Mouse (Mus musculus) thymus, postnatal 36 days (tissue): ENCODE data around the gene Epb41l4b.

Source experiments
- DNase-seq, 2 experiments: peaks; one replicate each; pipeline ENCODE4 v3.0.0; 2022; ENCODE audit warnings: mixed read lengths in 2 of 2

Gene Epb41l4b

GRCm38 (mm10) chr4:57143026-57143937, at the start of gene Epb41l4b:
TSS of gene Epb41l4b (minus strand) at chr4:57143437.
- peak; percentile 86 to 88 for DNase-seq

- no peak for DNase-seq
These were observed 48.5 kb upstream of the Epb41l4b start for GRCm38 (mm10) chr4:57191543-57192283.

- DNase-seq: no peak
These were observed 46.6 kb upstream of the Epb41l4b start for GRCm38 (mm10) chr4:57189881-57190280.

DNA sequence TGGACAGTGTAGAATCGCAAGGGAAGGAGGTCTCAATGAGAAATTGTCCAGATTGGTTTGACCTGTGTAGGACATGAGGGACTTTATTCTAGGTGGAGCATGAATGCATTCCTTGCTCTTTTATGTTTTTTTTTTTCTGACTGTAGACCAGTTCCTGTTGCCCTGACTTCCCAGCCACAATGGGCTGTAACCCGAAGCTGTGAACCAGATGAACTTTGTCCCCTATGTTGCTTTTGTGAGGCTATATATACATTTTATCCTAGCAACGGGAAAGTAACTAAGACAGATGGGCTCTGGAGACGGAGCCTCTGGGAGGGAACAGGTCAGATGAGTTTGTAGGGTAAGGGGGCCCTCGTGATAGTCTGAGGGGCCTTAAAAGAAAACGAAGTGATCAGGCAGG, 42.8 kb upstream of the Epb41l4b start:
- no peak for DNase-seq

DNA sequence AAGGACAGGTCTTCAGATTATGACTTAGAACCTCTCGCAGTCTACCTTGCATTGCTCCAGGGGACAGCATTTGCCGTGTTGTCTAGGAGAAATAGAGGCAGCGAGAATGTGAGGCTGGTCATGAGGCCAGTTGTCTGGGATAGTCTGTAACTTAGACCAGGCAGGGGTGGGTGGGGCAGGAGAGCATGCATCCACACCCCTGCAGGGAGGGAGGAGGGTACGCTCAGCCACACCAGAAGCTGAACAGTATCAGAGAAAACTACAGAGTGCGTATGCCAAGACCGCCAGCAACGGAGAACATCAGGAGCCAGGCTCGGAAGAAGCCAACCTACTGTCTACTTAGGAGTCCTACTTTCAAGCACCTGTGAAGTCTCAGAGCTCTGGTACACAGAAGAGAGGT, 42.2 kb upstream of the Epb41l4b start:
- DNase-seq: no peak

DNA sequence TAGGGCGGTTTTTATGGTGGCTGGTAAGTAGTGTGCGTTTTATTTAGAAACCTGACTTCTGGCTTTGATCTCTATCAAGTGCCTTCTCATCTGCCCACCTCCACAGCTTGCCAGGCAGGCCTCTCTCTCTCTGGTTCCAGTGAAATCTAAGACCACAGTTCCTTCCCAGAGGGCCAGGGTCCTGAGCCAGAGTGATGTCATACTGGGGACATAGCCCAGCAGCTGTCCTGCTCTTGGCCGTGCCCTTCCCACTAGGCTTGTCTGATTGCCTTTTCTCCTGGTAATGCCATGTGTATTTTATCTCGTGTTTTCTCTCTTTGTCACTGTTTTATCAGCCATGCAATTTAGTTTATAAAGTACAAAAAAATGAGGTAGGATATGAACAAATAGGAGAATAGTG, 40.3 kb upstream of the Epb41l4b start:
- DNase-seq: no peak

DNA sequence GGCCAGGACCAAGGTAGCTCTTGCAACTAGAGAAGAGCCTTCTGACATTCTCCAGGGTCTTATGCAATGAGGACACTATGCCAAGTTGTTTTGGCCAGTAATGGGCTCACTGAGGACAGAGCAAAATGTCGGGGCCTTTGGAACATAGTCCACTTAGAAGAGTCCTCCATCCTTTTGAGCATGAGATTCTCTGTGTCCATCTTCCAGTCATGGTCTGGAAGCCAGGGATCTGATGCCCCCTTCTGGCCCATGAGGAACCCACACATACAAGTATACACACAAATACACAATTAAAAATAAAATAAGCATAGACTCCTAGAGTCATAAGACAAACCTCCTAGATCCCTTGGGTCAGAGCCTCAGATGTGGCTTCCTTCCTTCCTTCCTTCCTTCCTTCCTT, 38.3 kb upstream of the Epb41l4b start:
- DNase-seq: no peak

DNA sequence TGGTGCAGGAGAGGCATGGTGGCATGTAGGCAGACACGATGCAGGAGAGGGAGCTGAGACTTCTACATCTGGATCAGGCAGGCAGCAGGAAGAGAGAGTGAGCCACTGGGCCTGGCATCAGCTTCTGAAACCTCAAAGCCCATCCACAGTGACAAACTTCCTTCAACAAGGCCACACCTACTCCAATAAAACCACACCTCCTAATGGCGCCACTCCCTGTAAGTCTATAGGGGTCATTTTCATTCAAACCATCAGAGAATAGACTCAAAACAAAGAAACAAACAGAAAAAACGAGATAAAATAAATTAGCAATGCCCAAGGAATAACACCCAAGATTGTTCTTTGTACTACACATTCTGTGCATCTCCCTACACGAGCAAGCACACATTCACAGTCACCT, 35.6 kb upstream of the Epb41l4b start:
- no peak for DNase-seq

GRCm38 (mm10) chr4:57175329-57175728, 32.1 kb upstream of the Epb41l4b start:
- DNase-seq: no peak

GRCm38 (mm10) chr4:57172861-57173260, 29.6 kb upstream of the Epb41l4b start:
- no peak for DNase-seq

GRCm38 (mm10) chr4:57171817-57172216, 28.6 kb upstream of the Epb41l4b start:
- no peak for DNase-seq

DNA sequence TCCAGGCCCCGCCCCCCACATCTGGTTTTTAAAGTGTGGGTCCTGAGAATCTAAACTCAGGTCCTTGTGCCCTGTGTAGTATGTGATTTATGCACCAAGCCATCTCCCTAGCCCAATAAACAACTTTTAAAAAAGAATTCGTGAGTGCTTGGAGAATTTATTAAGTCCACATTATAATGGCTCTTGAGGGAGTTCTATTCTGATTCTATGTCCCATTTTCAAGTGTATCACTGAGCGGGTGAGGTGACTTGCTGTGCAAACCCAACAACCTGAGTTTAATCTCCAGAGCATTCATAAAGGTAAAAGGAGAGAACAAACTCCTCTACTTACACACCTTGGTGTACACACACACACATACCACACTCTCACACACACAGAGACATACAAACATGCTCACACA, 25.4 kb upstream of the Epb41l4b start:
- no peak for DNase-seq

- DNase-seq: no peak
These were observed 25.0 kb upstream of the Epb41l4b start for GRCm38 (mm10) chr4:57168277-57168676.

DNA sequence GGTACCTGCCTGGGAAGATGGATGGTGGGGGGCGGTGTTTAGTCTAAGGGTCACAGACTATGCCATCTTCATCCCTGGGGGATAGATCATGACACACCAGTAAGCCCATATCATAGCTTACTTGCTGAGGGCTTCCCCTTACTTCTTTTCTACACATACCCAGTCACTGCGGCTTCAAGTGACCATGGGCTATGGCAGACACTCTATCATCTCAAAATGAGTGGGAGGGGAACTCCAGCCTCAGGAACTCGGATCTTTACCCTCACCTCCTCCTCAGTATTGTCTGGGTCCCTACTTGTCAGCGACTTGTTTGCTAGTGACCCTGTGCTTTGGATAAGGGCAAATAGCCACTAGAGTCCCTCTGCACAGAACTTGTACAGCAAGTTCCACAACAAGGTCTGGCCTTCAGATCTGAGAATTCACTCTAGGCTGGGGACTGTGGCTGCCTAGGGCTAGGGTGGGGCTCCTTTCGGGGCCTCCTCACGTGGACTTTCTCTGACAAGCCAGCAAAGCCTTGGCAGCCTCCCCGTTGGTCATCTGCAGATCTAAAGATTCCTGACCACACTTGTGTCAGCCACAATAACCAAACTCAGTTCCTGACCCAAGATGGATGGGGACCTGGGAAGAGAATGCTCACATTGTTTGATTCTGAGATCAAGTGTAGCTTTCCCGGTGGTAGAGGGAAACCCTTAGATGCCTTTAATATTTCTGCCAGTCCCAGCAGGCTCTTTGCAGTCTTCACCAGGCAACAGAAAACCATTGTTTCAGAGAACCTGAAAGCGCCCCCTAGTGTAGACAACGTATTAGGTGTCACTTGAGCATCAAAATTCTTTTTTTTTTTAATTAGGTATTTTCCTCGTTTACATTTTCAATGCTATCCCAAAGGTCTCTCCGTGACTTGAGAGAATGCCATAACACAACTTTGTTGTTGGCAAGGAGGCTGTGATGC, 24.0 kb upstream of the Epb41l4b start:
- no peak for DNase-seq

DNA sequence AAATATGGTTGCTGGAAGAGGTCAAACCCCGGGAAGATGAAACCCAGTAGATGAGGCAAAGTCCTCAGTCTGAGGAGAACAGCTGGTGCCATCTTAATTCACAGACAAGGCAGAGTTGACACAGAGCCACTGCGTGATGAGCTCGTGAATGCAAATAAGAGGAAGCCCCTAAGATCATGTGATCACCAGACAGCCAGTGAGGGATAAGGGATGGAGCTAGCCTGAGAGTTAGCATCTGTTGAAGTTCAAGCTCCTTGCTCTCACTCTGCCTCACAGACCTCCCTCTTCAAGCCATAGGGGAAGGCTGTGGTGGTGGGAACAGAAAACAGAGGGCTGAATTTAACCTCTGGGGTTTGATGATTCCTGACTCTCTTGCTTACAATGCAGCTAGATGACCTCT, 22.4 kb upstream of the Epb41l4b start:
- DNase-seq: no peak

- no peak for DNase-seq
These were observed 21.5 kb upstream of the Epb41l4b start for GRCm38 (mm10) chr4:57164578-57165210.

- DNase-seq: no peak
These were observed 19.8 kb upstream of the Epb41l4b start for GRCm38 (mm10) chr4:57162789-57163722.

- DNase-seq: no peak
These were observed 17.3 kb upstream of the Epb41l4b start for GRCm38 (mm10) chr4:57160571-57160970.

- no peak for DNase-seq
These were observed 13.4 kb upstream of the Epb41l4b start for GRCm38 (mm10) chr4:57156549-57157169.

DNA sequence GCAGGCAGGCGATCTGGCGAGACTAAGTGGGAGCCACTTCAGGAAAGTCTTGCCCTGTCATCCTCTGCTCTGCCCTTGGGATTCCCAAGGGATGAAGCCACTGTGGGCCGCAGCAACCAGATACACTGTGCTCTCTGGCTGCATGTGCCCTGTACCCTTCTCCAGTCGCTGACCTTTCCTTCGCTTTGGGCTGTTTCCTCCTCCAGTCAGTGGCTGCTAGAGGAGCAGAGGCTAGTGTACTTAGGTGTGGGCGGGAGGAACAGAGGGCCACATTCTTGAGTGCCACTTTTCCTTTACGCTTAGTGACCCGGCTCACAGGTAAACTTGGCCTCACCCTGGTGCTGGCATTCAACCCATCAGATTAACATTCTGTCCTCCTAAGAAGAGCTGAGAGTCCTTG, 10.6 kb upstream of the Epb41l4b start:
- DNase-seq: no peak
